Mouse (Mus musculus): ENCODE results near the gene Olfr1441.

The Olfr1441 gene

GRCm38 (mm10) chr19:12417361-12417760 is at the start of gene Olfr1441:
Gene Olfr1441 (plus strand): TSS chr19:12417433.
- DNase-seq = no peak

GRCm38 (mm10) chr19:12373004-12373403 is 44.2 kb upstream of the Olfr1441 start:
- no peak for DNase-seq

GRCm38 (mm10) chr19:12374465-12375025 is 42.7 kb upstream of the Olfr1441 start:
- DNase-seq = no peak

- no peak for DNase-seq
These were observed 30.3 kb upstream of the Olfr1441 start, which contains the start of gene Olfr1440 for GRCm38 (mm10) chr19:12386979-12387378. Gene Olfr1440 (plus strand): TSS chr19:12387279.

- no peak for DNase-seq
These were observed 3.5 kb upstream of the Olfr1441 start for GRCm38 (mm10) chr19:12413737-12414136.

- DNase-seq = no peak
These were observed 1.1 kb downstream of the Olfr1441 start for GRCm38 (mm10) chr19:12418312-12418711.

- no peak for DNase-seq
These were observed 3.3 kb downstream of the Olfr1441 start for GRCm38 (mm10) chr19:12420555-12420954.

GRCm38 (mm10) chr19:12421680-12422079 is 4.4 kb downstream of the Olfr1441 start:
- DNase-seq = no peak

- no peak for DNase-seq
These were observed 9.9 kb downstream of the Olfr1441 start for GRCm38 (mm10) chr19:12427101-12427500.

- no peak for DNase-seq
These were observed 10.4 kb downstream of the Olfr1441 start, which contains the start of gene Pfpl for GRCm38 (mm10) chr19:12427605-12428004. Gene Pfpl (plus strand): TSS chr19:12427905.

GRCm38 (mm10) chr19:12433033-12433432 is 15.8 kb downstream of the Olfr1441 start:
- peak; percentile 74 for DNase-seq

- no peak for DNase-seq
These were observed 17.8 kb downstream of the Olfr1441 start for GRCm38 (mm10) chr19:12435011-12435416.

GRCm38 (mm10) chr19:12435750-12436524 is 18.7 kb downstream of the Olfr1441 start:
- DNase-seq = no peak

GRCm38 (mm10) chr19:12439581-12439980 is 22.3 kb downstream of the Olfr1441 start:
- DNase-seq = no peak

- DNase-seq = peak; percentile 4
These were observed 23.0 kb downstream of the Olfr1441 start for GRCm38 (mm10) chr19:12440103-12440725.

GRCm38 (mm10) chr19:12442560-12442959 is 25.3 kb downstream of the Olfr1441 start:
- DNase-seq = no peak

- no peak for DNase-seq
These were observed 27.8 kb downstream of the Olfr1441 start for GRCm38 (mm10) chr19:12445014-12445413.

- no peak for DNase-seq
These were observed 40.3 kb downstream of the Olfr1441 start for GRCm38 (mm10) chr19:12457401-12458066.

- no peak for DNase-seq
These were observed 42.3 kb downstream of the Olfr1441 start for GRCm38 (mm10) chr19:12459516-12459915.

- DNase-seq = no peak
These were observed 43.3 kb downstream of the Olfr1441 start, which contains the start of gene Mpeg1 for GRCm38 (mm10) chr19:12460282-12461249. Gene Mpeg1 (plus strand): TSS chr19:12460779.

GRCm38 (mm10) chr19:12462851-12463721 is 45.9 kb downstream of the Olfr1441 start:
- no peak for DNase-seq
